Mouse (Mus musculus) gastrocnemius, postnatal 36 days (tissue): Measurements from ENCODE around the gene Gm13101. TPM values are rescaled to one million over a fixed set of nuclear protein-coding genes. Genes with fewer than 3 reads are reported as not detected.
A peak's percentile ranks its signal among the peaks of the same experiment; 100 is the strongest.
"Not testable (repeated sequence)": the region's sequence is repeated elsewhere in the genome, so short reads cannot be mapped to it uniquely, and the experiment has no call there.

ENCODE experiments used
- DNase-seq, 2 experiments: peaks; one replicate each; pipeline ENCODE4 v3.0.0; 2022
- intact Hi-C: fragments of 180-260 bp; cut with DNase I; formaldehyde crosslinking; loops from one replicate; pipeline ENCODE4 v1.15.1; 2025
- long read RNA-seq, 2 experiments: library from polyadenylated mRNA; stranded (forward); transcript quantifications; one replicate each; pipeline ENCODE4 v2.0.0; 2021
- total RNA-seq, 2 experiments: library from RNA; stranded (reverse); gene quantifications; 2 replicates each; pipeline ENCODE4 v1.2.3; 2021

The Gm13101 gene
- not detected for total RNA-seq
- long read RNA-seq, experiment 1, result 0 reads
- long read RNA-seq, experiment 2, result 0 reads

DNA sequence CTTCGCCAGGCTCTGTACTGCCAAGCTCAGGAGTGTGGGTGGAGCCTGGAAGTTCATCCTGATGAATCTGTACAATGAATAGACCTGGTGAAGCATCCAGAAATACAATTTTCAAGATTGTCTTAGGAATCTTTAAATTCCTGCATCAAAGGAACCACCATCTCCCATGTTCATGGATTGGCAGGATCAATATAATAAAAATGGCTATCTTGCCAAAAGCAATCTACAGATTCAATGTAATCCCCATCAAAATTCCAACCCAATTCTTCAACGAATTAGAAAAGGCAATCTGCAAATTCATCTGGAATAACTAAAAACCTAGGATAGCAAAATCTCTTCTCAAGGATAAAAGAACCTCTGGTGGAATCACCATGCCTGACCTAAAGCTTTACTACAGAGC is at the start of gene Gm13101:
Gm13101 (minus strand) TSS at position 101 of the 400 bp plus-strand sequence.
- DNase-seq, intact Hi-C loops: not testable (repeated sequence)

DNA sequence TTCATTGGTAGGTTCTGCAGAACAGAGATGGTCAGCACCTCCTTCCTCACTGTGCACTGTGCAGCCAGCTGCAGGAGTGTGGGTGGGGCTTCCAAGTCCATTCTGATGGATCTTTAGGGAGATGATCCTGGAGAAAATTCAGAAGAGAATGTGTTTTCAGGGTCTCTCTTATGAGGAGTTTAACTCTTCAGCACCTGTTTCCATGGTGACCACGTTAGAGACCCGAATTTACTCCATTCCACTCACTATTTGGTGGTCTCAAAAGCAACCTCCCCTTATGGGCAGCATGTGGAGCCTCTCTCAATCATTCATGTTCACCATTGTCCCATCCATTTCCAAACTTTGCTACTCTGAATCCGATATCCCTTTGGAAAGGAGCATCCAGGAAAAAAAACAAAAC is 27.5 kb upstream of the Gm13101 start, which contains the start of gene Pramef17:
Pramef17 (minus strand) TSS at position 101 of the 400 bp plus-strand sequence.
- DNase-seq, intact Hi-C loops: not testable (repeated sequence)

DNA sequence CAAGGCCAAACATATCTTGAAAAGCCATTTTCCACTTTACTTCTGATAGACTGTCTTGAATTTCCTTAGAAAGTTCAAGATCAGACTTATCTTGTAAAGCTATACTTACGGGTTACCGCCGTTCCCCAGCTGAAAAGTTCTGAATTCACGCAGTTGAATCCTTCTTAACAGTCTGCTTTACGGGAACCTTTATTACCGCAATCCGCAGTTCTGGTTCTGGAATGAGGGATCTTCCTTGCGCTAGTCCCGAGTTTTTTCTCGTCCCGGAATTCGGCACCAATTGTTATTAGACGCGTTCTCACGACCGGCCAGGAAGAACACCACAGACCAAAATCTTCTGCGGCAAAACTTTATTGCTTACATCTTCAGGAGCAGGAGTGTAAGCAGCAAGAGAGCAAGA is 21.4 kb upstream of the Gm13101 start:
- intact Hi-C loops, result not testable (repeated sequence)
- peak; percentile 21 to 46 for DNase-seq

DNA sequence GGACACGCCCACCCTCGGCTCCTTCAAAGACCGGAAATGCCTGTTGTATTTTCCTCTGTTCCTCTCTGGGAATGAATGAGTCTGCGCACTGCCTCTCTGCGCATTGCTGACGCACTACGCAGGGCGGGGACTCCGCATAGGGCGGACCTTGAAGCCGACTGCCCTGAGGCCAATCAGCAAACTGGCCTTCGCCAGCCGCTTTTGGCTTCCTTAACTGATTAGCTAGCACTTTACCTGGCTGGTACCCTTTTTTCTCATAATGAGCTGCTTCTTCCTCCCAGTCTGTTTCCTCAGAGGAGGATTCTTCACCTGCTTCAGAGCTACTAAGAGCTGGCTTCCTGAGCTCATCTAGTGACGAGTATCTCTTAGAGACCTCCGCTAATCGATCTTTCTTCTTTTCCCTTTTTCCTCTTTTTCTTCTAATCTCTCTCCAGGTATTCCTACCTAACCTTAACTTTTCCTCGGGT is 20.8 kb upstream of the Gm13101 start:
- intact Hi-C loops, result not testable (repeated sequence)
- DNase-seq, result peak; percentile 4 to 43

DNA sequence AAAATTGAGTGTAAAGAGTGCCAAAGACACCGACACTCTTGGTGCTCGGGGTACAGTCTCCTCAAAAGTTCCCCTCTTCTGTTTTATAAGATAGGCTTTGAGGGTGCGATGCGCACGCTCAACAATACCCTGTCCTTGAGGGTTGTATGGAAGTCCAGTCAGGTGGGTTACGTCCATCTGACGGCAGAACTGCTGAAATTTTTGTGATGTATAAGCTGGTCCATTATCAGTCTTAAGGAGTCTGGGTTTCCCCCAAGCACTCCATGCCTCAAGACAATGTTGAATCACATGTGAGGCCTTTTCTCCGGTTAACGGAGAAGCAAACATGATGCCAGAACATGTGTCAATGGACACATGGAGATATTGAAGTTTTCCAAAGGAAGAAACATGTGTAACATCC is 19.0 kb upstream of the Gm13101 start:
- intact Hi-C loops, result not testable (repeated sequence)
- peak; percentile 5 to 19 for DNase-seq

DNA sequence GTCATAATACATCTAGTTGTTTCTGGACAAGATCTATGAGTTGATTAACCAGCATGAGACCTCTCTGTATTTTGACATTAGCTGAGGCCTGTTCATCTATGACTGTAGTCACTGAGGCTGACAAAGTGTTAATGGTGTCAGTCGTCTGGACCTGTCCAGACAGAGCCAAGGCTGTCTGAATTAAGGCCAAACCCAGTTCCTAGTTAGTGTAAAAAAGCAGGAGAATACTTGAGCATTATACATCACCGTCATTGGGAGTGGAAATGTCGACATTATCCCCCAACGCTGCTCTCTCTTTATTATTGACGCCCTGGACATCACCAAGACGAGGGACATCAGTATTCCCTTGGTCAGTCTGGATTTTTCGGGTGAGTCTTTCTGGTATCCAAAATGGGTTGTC is 18.4 kb upstream of the Gm13101 start:
- intact Hi-C loops, result not testable (repeated sequence)
- DNase-seq, result peak in 1 of 2 experiments; percentile 13

DNA sequence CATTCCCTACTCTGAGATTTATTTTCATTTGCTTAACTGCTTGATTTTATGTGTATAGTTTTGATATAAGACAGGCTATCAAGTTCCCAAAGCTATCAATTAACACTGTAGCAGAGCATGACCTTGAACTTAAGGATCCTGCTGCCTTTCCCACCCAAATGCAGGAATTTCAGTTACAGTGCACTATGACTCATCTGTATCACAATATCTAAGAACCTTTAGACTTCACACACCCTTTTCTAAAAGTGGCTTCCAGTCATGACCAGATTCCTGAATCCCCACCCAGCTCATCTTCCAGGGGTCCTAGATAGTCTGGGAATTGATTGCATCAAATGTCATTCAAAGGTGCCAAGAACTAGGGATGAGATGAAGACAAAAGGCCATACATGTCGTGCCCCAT is 16.7 kb upstream of the Gm13101 start:
- intact Hi-C loops, DNase-seq: not testable (repeated sequence)

DNA sequence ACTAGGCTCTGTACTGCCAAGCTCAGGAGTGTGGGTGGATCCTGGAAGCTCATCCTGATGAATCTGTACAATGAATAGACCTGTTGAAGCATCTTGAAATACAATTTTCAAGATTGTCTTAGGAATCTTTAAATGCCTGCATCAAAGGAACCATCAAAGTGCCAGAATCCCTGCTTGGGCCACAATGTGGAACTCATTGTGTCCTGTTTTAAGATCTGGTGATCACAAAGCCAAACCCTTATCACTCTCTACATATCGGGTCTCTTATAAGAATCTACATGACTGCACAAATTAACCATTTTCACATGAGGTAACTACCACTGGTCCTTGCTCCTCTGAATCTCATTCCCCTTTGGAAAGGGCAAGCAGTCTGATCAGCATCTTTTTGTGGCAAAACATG is 15.8 kb downstream of the Gm13101 start, which contains the start of gene Pramef25:
Pramef25 (minus strand) TSS at position 101 of the 400 bp plus-strand sequence.
- intact Hi-C loops, DNase-seq: not testable (repeated sequence)

Other genes starting within 250 kb of the Gm13101 start
- not detected for gene Gm13078, start 247.5 kb downstream of the Gm13101 start, total RNA-seq
- not detected for gene Gm13023, start 177.6 kb downstream of the Gm13101 start, total RNA-seq
- not detected for gene Gm13084, start 150.9 kb downstream of the Gm13101 start, total RNA-seq
- not detected for gene Gm13103, start 120.5 kb downstream of the Gm13101 start, total RNA-seq
- gene Pramef6, start 66.6 kb downstream of the Gm13101 start, total RNA-seq, result not detected
- not detected for gene Pramef25, start 15.9 kb downstream of the Gm13101 start, total RNA-seq
- gene Pramef17, start 27.4 kb upstream of the Gm13101 start, total RNA-seq, result not detected
- not detected for gene Pramel4, start 92.2 kb upstream of the Gm13101 start, total RNA-seq
- not detected for gene Gm13102, start 139.5 kb upstream of the Gm13101 start, total RNA-seq
- gene Oog3, start 195.7 kb upstream of the Gm13101 start, total RNA-seq, result not detected
- gene Oog2, start 223.8 kb upstream of the Gm13101 start, total RNA-seq, result not detected
- gene C87977, start 246.4 kb upstream of the Gm13101 start, total RNA-seq, result not detected